Mouse (Mus musculus) liver, postnatal 0 days (tissue): ENCODE data around the gene Maff.

ENCODE experiments used
- CTCF ChIP-seq: sonication (generic); IDR thresholded peaks from 2 replicates; pipeline ENCODE4 v1.5.1; 2016; ENCODE audit warnings: antibody characterized with exemption, low read depth
- EP300 ChIP-seq: IDR thresholded peaks from 2 replicates; pipeline ENCODE4 v1.6.1; 2016; ENCODE audit warnings: antibody characterized with exemption, low read depth, mild to moderate bottlenecking

GRCm38 (mm10) chr15:79403763-79404210 lies 57.4 kb downstream of the Maff start:
- TF ChIP-seq EP300 (no peak), CTCF (no peak)
